Mouse (Mus musculus) urinary bladder, adult 2 months (tissue): ENCODE data around the gene Slc6a6. TPM values are rescaled to one million over a fixed set of nuclear protein-coding genes. Genes with fewer than 3 reads are reported as not detected.

Experiments
- DNase-seq: peaks from one replicate; pipeline ENCODE4 v3.0.0; 2022; ENCODE audit warnings: low spot score
- polyA plus RNA-seq: library from polyadenylated mRNA; depleted of rRNA; stranded (reverse); fragments of >200 nt; gene quantifications from 2 replicates; pipeline ENCODE4 v1.2.3, GENCODE M21; 2012; rRNA removed

Slc6a6 gene
- polyA plus RNA-seq, 1 experiment = 55.0 TPM

GRCm38 (mm10) chr6:91776543-91776942 is 92.7 kb downstream of the Slc6a6 start:
- DNase-seq = no peak

- no peak for DNase-seq
Observed at GRCm38 (mm10) chr6:91779206-91779605, 95.4 kb downstream of the Slc6a6 start.

GRCm38 (mm10) chr6:91785018-91785417 is 101.2 kb downstream of the Slc6a6 start:
- no peak for DNase-seq

- no peak for DNase-seq
Observed at GRCm38 (mm10) chr6:91788311-91788798, 104.5 kb downstream of the Slc6a6 start.

DNA sequence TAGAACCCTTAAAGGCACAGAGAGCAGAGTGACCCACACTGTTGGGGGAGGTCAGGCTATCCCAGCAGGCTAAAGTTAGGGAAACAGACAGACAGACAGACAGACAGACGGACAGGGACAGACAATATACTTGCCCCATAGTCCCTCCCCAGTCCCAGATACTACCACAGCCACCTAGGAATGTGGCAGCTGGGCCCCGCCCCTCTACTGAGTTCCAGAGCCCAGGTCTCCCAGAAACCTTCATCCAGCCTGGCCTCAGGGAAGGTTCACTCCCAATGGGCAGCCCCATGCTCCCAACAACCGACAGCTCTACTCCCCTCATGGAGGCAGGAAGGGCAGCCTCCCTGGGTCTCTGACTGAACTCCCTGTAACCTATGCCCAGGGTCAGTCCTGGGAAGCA is 111.8 kb downstream of the Slc6a6 start:
- DNase-seq = no peak

- DNase-seq = no peak
Observed at GRCm38 (mm10) chr6:91796064-91796463, 112.2 kb downstream of the Slc6a6 start.

DNA sequence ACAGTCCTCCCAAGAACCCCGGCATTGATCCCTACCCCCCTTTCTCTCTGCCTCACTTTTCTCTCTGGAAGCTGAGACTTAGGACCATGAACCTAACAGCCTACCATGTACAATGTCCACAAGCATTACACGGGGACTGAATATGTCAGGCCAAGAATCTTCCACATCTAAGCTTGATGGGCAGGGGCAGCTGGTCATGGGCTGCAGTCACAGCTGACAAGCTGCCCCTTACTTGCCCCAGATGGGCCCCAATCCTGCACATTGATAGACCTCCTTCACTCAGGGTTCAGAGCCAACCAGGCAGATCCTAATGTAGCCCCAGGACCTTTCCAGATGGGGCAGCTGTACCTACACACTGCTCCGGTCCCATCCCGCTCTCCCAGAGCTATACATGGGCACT is 112.9 kb downstream of the Slc6a6 start:
- no peak for DNase-seq

- no peak for DNase-seq
Observed at GRCm38 (mm10) chr6:91798496-91798895, 114.6 kb downstream of the Slc6a6 start.

GRCm38 (mm10) chr6:91804177-91804576 is 120.3 kb downstream of the Slc6a6 start:
- no peak for DNase-seq

- DNase-seq = no peak
Observed at GRCm38 (mm10) chr6:91807169-91807568, 123.3 kb downstream of the Slc6a6 start.

GRCm38 (mm10) chr6:91808022-91808421 is 124.2 kb downstream of the Slc6a6 start:
- DNase-seq = no peak

Other genes starting within 250 kb of the Slc6a6 start
- gene Chchd4, start 210.5 kb upstream of the Slc6a6 start, polyA plus RNA-seq = 6.7 and 7.6 TPM in 2 replicates
- gene Tmem43, start 210.3 kb upstream of the Slc6a6 start, polyA plus RNA-seq = 65.4 and 68.0 TPM in 2 replicates
- 17.6 and 19.0 TPM in 2 replicates for gene Xpc, start 168.2 kb upstream of the Slc6a6 start, polyA plus RNA-seq
- 53.6 and 67.6 TPM in 2 replicates for gene Lsm3, start 168.1 kb upstream of the Slc6a6 start, polyA plus RNA-seq
- 2.2 and 2.3 TPM in 2 replicates for gene Grip2, start 143.2 kb downstream of the Slc6a6 start, polyA plus RNA-seq
- gene Ccdc174, start 194.0 kb downstream of the Slc6a6 start, polyA plus RNA-seq = 13.1 and 14.2 TPM in 2 replicates
- 0.37 and 0.69 TPM in 2 replicates for gene 4930590J08Rik, start 218.8 kb downstream of the Slc6a6 start, polyA plus RNA-seq